Mouse (Mus musculus) frontal cortex, adult 2 months (tissue): Measurements from ENCODE around the gene Maml3. TPM values are rescaled to one million over a fixed set of nuclear protein-coding genes. Genes with fewer than 3 reads are reported as not detected.

Source experiments
- DNase-seq, 2 experiments: peaks; one replicate each; pipeline ENCODE4 v3.0.0; 2022; ENCODE audit warnings: low spot score in 1 of 2; ENCODE audit errors: extremely low spot score in 1 of 2
- polyA plus RNA-seq: library from polyadenylated mRNA; depleted of rRNA; stranded (reverse); fragments of >200 nt; gene quantifications from 2 replicates; pipeline ENCODE4 v1.2.3, GENCODE M21; 2012

Maml3 gene
- polyA plus RNA-seq, 1 experiment = 5.6 TPM

- peak in 1 of 2 experiments; percentile 48 for DNase-seq
These were observed 95.6 kb downstream of the Maml3 start for GRCm38 (mm10) chr3:52009321-52009720.

GRCm38 (mm10) chr3:52007602-52008252 lies 97.1 kb downstream of the Maml3 start:
- DNase-seq = peak; percentile 66 to 83

- DNase-seq = no peak
These were observed 98.0 kb downstream of the Maml3 start for GRCm38 (mm10) chr3:52006721-52007330.

- DNase-seq = no peak
These were observed 101.2 kb downstream of the Maml3 start for GRCm38 (mm10) chr3:52003663-52004062.

- DNase-seq = no peak
These were observed 103.4 kb downstream of the Maml3 start for GRCm38 (mm10) chr3:52001518-52001895.

- no peak for DNase-seq
These were observed 103.9 kb downstream of the Maml3 start for GRCm38 (mm10) chr3:52000871-52001517.

GRCm38 (mm10) chr3:51999671-52000437 lies 105.0 kb downstream of the Maml3 start:
- no peak for DNase-seq

GRCm38 (mm10) chr3:51998511-51999399 lies 106.1 kb downstream of the Maml3 start:
- DNase-seq = no peak

- DNase-seq = no peak
These were observed 107.3 kb downstream of the Maml3 start for GRCm38 (mm10) chr3:51997616-51998015.

GRCm38 (mm10) chr3:51986507-51986906 lies 118.4 kb downstream of the Maml3 start:
- no peak for DNase-seq

- no peak for DNase-seq
These were observed 123.4 kb downstream of the Maml3 start for GRCm38 (mm10) chr3:51981496-51981895.

GRCm38 (mm10) chr3:51977654-51978352 lies 127.1 kb downstream of the Maml3 start:
- DNase-seq = no peak

- no peak for DNase-seq
These were observed 130.3 kb downstream of the Maml3 start for GRCm38 (mm10) chr3:51974601-51975000.

- DNase-seq = no peak
These were observed 130.7 kb downstream of the Maml3 start for GRCm38 (mm10) chr3:51974153-51974552.

- no peak for DNase-seq
These were observed 132.3 kb downstream of the Maml3 start for GRCm38 (mm10) chr3:51972576-51972975.

- no peak for DNase-seq
These were observed 134.4 kb downstream of the Maml3 start for GRCm38 (mm10) chr3:51970489-51970888.

GRCm38 (mm10) chr3:51969451-51969850 lies 135.4 kb downstream of the Maml3 start:
- no peak for DNase-seq

- peak in 1 of 2 experiments; percentile 41 for DNase-seq
These were observed 139.0 kb downstream of the Maml3 start for GRCm38 (mm10) chr3:51965841-51966240.

- DNase-seq = no peak
These were observed 139.4 kb downstream of the Maml3 start for GRCm38 (mm10) chr3:51965436-51965835.

- DNase-seq = no peak
These were observed 139.9 kb downstream of the Maml3 start for GRCm38 (mm10) chr3:51965008-51965407.
